Mouse (Mus musculus) adrenal gland, adult 8-10 months (tissue): ENCODE measurements at regions not wholly inside any gene's neighbourhood (a gene's known extent, or its start where the extent isn't known, plus 50 kb on each side); places are given as distances from the start of the nearest gene placed in this dataset.

Experiments used
- DNase-seq: peaks from one replicate; pipeline ENCODE4 v3.0.0; 2022

- DNase-seq = no peak
Measured at GRCm38 (mm10) chr1:80131354-80131753, 86.9 kb downstream of the Fam124b start.

DNA sequence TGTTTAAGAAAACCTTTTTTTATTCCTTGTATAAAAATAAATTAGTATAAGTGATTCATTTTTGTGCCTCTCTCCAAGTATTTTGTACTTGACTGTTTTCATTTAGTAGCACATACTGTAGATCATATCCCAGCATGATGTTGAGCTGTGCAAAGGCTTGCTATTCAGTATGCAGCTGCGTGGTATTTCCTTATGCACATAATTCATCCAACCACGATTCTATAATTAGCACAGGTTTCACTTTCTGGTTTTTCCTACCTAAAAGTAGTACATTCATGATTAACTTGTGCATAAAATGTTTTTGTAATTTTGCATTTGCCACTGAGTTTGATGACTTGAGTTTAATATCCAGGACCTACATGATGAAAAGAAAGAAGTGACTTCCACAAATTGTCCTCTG is 94.3 kb downstream of the Fam124b start:
- no peak for DNase-seq

GRCm38 (mm10) chr1:80115913-80116312 is 102.4 kb downstream of the Fam124b start:
- DNase-seq = no peak

GRCm38 (mm10) chr1:80107747-80108476 is 110.4 kb downstream of the Fam124b start:
- no peak for DNase-seq

GRCm38 (mm10) chr1:80106269-80106668 is 112.0 kb downstream of the Fam124b start:
- DNase-seq = no peak

DNA sequence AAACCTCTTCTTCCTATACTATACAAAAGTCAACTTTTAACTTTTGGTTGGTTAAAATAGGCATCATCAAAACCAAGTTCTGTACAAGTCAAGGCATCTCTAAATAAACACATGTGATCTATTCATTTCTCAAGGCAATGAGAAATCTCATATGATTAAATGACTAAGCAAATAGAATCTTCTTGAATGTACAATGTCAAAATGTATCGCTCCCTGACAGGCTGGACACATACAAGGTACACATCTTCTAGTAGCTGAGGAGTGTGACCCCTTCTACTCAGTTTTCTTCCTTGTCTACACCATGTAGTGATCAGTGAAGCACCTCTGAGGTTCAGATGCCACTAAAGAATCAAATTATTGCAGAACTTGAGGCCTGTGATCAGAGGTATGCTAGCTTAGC is 120.0 kb downstream of the Fam124b start:
- no peak for DNase-seq

DNA sequence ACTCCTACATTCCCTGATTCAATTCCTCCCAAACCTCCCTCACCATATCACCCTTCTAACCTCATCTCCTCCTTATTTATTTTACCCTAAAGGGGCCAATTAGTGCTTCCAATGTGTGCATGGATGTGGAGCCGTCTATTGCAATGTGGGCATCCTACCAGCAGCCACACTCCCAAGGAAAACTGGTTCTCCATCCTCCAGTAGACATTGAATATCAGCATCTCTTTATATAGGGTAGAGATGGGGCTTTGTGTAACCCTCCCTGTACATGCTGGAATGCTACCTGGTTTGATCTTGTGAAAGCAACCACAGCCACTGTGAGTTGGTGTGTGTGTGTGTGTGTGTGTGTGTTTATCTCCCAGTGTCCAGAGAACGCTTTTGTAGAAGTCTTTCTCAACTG is 126.5 kb downstream of the Fam124b start:
- no peak for DNase-seq

GRCm38 (mm10) chr1:80091350-80091749 is 126.9 kb downstream of the Fam124b start:
- no peak for DNase-seq

GRCm38 (mm10) chr1:80088651-80089050 is 129.6 kb downstream of the Fam124b start:
- DNase-seq = no peak

GRCm38 (mm10) chr1:80076357-80076756 is 141.9 kb downstream of the Fam124b start:
- DNase-seq = no peak

DNA sequence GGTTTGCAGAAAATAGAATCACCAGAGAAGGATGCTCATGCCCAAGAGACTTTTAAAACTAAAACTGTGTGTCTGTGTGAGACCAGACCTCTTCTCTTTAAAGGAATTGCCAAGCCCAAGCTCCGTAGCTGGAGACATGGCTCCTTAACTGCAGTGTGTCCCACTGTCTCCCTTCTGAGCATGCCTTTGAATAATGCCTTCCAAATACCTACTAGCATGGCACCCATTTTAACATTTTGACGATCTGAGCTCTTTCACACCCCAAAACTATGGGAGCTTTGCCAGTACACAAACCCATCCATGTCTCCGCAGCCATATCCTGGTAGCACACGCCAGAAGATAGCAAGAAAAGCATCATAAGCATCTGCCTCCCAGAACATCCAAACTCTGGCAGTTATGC is 143.9 kb downstream of the Fam124b start:
- DNase-seq = no peak

DNA sequence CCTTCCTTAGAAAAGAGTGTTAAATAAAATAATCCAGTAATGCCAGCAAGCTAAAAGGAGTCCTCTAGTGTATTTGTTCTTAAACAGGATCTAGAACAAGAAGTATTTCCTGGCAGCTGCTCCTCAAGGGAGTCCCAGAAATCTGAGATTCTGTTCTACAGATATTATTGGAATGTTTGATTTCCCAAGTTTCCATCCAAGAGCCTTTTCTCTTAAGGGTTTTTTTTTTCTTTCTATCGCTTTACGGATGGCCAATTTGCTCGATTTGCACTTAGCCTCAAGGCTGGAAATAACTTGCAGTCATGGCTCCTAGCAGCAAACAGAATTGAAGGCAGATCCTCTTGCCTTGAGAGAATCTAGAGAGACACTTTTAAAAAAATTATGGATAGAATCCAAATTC is 144.3 kb downstream of the Fam124b start:
- DNase-seq = no peak

- peak; percentile 59 for DNase-seq
Measured at GRCm38 (mm10) chr1:80069141-80069540, 149.1 kb downstream of the Fam124b start.

DNA sequence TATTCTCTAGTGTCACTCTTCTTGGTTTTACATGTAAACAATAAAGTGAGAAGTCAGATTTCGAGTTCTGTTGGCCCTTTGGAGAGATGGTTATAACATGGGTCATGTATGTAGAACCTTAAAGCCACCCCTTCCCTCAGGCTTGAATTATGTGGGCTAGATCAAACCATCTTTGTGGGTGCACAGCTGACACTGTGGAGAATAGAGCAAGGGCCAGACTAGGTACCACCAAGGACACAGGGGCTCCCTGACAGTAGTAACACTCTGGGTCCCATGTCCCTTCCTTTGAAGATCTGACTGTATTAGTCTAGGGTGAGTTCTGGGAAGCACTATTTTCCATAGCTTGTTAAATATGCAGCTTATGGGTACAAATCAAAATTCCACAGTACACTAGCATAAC is 156.2 kb downstream of the Fam124b start:
- DNase-seq = no peak

DNA sequence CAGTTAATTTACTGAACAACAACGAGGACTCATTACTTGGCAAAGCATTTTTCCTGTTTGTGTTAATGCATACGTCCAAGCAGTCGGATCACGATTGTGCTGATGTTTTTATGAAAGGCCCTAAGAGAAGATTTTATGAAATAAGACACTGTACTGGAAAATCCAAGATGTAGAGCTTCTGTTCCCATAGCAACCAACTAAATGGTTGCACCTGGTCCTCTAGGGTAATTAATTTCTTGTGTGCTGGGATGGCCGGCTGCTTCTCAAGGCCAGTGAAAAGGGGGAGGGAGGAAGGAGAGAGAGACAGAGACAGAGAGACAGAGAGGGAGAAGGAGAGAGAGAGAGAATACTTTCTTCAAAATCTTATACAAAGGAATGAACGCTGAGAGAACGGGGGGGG is 156.6 kb downstream of the Fam124b start:
- no peak for DNase-seq

DNA sequence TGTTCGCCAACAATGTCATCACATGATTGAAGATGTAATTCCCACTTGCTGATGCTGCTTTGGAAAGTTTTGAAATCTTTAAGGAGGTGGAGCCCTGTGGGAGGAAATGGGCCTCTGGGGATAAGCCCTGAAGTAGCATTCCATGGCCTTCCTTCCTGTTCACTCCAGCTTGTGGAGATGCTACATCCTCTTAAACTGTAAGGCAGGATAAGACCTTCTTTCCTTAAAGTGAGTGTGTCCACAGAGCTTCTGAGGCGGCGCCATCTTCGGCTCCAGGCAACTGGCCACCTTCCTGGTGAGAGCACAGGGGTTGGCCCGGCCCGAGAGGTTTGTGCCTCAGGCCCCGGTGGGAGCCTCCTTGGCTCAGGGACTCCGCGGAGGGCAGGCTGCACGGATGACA is 173.1 kb downstream of the Fam124b start:
- no peak for DNase-seq

DNA sequence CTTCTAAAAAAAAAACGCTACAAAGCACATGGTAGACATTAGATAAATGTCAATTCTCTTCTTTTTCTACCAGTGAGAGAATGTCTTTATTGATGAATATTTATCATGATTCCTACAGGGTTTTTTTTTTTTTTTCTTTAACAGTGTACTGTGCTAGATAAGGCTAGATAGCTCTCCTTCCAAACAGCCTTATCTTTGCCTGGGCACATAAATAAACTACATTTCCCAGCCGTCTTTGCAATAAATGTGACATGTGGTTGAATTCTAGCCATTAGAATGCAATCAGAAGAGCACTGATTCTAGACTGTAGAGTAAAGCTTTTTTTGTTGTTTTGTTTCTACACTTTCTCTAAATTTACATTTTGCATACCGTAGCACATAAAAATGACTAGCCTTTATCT is 177.9 kb downstream of the Fam124b start:
- DNase-seq = no peak

GRCm38 (mm10) chr1:80039891-80040290 is 178.4 kb downstream of the Fam124b start:
- no peak for DNase-seq

- no peak for DNase-seq
Measured at GRCm38 (mm10) chr1:80039161-80039560, 178.2 kb upstream of the Serpine2 start.

- no peak for DNase-seq
Measured at GRCm38 (mm10) chr1:80038059-80038458, 177.1 kb upstream of the Serpine2 start.

DNA sequence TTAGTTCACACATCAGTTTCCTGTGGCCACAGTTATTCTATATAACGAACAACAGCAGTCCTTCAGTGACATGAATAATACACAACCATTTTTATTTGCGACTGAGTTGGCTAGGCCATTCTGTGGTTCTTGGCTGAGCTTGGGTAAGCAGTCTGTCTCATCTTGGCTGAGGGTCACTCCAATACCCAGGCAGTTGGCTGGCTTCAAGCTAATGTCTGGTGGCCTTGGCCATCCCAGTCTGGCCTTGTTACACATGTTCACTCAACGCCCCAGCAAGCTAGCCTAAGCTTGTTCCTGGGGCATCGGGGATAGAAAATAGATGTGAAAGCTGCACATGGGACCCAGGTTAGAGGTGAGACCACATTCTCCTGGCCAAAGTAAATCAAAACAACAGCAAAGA is 175.5 kb upstream of the Serpine2 start:
- DNase-seq = peak; percentile 66

DNA sequence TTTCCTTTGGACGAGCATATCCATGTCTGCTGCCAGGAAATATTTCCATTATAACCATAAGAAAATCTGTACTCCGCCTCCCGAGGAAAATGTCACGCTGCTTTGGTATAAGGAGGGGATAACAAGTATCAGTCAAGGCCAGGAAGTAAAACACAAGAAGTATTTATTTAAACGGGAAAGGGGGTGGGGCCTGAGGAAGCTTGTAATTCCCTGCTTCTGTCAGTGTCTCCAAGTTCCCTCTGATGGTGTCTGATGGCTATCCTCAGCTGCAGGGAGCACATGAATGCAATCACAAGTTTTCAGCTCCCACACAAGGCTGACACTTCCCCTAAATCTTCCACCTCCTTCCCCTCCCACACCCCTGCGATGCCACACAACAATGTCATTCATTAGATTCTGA is 172.5 kb upstream of the Serpine2 start:
- DNase-seq = no peak

DNA sequence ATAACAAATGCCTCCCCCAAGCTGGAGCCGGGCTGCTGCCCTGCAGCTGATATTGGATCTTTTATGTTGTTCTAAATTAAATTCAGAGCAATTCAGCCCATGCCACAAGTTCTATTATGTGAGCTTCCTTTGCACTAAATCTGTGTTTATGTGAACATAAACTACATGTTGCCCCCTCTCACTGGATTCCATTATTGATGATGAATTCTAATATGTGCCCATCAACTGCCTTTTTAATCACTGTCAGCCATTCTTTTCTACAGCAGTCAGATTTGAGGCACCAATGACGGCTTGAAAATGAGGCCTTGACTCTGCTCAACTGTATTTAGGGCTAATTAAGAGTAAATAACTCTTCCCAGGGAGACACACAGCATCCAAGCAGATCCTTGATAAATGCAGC is 172.1 kb upstream of the Serpine2 start:
- no peak for DNase-seq

DNA sequence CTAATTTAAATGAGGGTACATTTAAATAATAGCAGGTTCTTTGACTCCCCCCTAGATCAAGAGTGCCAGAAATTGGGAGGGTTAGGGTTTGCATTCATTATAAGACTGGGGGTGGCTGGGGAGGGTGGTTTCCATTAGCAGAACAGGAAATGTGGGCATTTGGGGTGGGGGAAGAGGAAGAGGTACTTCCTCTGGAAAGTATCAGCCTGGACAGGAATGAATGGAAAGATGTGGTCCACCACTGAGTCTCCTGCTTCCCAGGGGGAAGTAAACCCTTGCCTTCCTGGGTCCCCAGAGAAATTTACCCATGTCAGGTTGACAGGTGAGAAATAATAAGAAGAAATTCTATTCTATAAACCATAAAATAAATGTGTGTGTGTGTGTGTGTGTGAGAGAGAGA is 171.5 kb upstream of the Serpine2 start:
- DNase-seq = no peak

- no peak for DNase-seq
Measured at GRCm38 (mm10) chr1:80030635-80031034, 169.7 kb upstream of the Serpine2 start.
